Mouse (Mus musculus) spleen, adult 2 months (tissue): ENCODE measurements around the gene Cdc34.

ENCODE experiments used
- CTCF ChIP-seq: fragments of 200-500 bp; IDR thresholded peaks from 2 replicates; pipeline ENCODE4 v1.5.1; 2011; ENCODE audit warnings: mild to moderate bottlenecking, inconsistent platforms; ENCODE audit not compliant: insufficient read depth, insufficient read length, insufficient replicate concordance; ENCODE audit errors: extremely low read depth
- POLR2A ChIP-seq: fragments of 200-500 bp; IDR thresholded peaks from 2 replicates; pipeline ENCODE4 v1.6.1; 2011; ENCODE audit warnings: low read depth, low read length, inconsistent platforms

DNA sequence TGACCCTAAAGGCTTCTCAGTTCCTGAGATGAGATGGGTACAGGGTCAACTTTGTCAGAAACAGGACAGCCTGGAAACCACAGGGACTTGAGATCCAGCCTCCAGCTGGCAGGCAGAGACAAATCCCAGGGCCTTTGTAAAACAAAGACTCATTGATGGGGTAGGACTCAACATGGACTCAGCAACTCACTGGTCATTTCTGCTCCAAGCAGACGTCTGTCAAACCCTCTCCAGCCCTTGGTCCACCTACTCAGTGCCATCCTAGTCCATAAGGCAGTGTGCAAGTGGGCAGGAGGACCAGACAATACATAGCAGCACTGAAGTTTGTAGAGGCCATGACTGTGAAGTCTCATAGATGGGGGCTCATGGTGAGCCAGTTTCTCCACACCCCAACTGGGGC lies 31.2 kb downstream of the Cdc34 start:
- TF ChIP-seq CTCF (no peak), POLR2A (no peak)
